Mouse (Mus musculus): ENCODE results near the gene Prl2a1. TPM values are rescaled to one million over a fixed set of nuclear protein-coding genes. Genes with fewer than 3 reads are reported as not detected.

Gene Prl2a1
- polyA plus RNA-seq (2015; fragmentation: Nextera tagmentation; extraction: Ambion mirVana), result not detected in 2 replicates

GRCm38 (mm10) chr13:27801354-27801753, at the start of gene Prl2a1:
Prl2a1 (plus strand) TSS chr13:27801654.

DNA sequence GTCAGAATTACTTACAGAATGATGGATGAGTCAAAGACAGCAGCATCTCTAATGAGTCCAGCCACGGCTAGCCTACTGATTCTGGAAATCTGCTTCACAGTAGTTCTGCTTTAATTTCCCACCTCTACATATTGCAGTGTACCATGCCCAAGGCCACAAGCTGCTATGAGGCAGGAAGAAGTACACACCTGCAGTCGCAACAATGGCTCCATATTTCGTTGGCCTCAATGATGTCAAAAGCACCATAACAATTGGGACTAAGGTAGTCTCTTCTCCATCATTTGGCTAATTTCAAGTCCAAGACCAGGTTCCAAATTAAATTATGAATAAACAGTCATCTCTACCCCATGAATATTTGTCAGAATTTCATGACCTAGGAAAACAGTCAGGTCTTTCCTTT, 20.8 kb upstream of the Prl2a1 start, which contains the start of gene Prl7c1:
Gene Prl7c1, minus strand, starts transcription at position 101 of the 400 bp plus-strand sequence.

GRCm38 (mm10) chr13:27849042-27849441, 47.6 kb downstream of the Prl2a1 start, which contains the start of gene Prl2c1:
Prl2c1 (plus strand) TSS chr13:27849342.

Other genes with a start within 250 kb of the Prl2a1 start
- gene Prl8a9, start 237.0 kb upstream of the Prl2a1 start, polyA plus RNA-seq (2015; fragmentation: Nextera tagmentation; extraction: Ambion mirVana), result not detected in 2 replicates
- not detected in 2 replicates for gene Prl8a1, start 219.5 kb upstream of the Prl2a1 start, polyA plus RNA-seq (2015; fragmentation: Nextera tagmentation; extraction: Ambion mirVana)
- not detected in 2 replicates for gene Prl7b1, start 191.1 kb upstream of the Prl2a1 start, polyA plus RNA-seq (2015; fragmentation: Nextera tagmentation; extraction: Ambion mirVana)
- gene Prl7a1, start 159.2 kb upstream of the Prl2a1 start, polyA plus RNA-seq (2015; fragmentation: Nextera tagmentation; extraction: Ambion mirVana), result not detected in 2 replicates
- gene Prl7a2, start 133.6 kb upstream of the Prl2a1 start, polyA plus RNA-seq (2015; fragmentation: Nextera tagmentation; extraction: Ambion mirVana), result not detected in 2 replicates
- gene Prl7d1, start 84.9 kb upstream of the Prl2a1 start, polyA plus RNA-seq (2015; fragmentation: Nextera tagmentation; extraction: Ambion mirVana), result not detected in 2 replicates
- gene Prl7c1, start 20.9 kb upstream of the Prl2a1 start, polyA plus RNA-seq (2015; fragmentation: Nextera tagmentation; extraction: Ambion mirVana), result not detected in 2 replicates
- not detected in 2 replicates for gene Prl2c1, start 47.7 kb downstream of the Prl2a1 start, polyA plus RNA-seq (2015; fragmentation: Nextera tagmentation; extraction: Ambion mirVana)
- gene Prl4a1, start 214.6 kb downstream of the Prl2a1 start, polyA plus RNA-seq (2015; fragmentation: Nextera tagmentation; extraction: Ambion mirVana), result not detected in 2 replicates

Data from neural tube, postnatal 0 days (tissue).